Mouse (Mus musculus) CD4-positive, CD25-positive, alpha-beta regulatory T cell, adult 4 months (primary cell): ENCODE results near the gene Rimkla. TPM values are rescaled to one million over a fixed set of nuclear protein-coding genes. Genes with fewer than 3 reads are reported as not detected.

Experiments
- ATAC-seq: one replicate; pipeline ENCODE4 v1.8.0; 2017
- polyA plus RNA-seq, 2 experiments: library from polyadenylated mRNA; unstranded; fragments of 100-300 nt; shearing (Covaris generic); gene quantifications; one replicate each; pipeline ENCODE4 v1.2.1; 2017

Rimkla gene
- polyA plus RNA-seq, 2 experiments from 2014 or later = 0.11 TPM; not detected in 1

DNA sequence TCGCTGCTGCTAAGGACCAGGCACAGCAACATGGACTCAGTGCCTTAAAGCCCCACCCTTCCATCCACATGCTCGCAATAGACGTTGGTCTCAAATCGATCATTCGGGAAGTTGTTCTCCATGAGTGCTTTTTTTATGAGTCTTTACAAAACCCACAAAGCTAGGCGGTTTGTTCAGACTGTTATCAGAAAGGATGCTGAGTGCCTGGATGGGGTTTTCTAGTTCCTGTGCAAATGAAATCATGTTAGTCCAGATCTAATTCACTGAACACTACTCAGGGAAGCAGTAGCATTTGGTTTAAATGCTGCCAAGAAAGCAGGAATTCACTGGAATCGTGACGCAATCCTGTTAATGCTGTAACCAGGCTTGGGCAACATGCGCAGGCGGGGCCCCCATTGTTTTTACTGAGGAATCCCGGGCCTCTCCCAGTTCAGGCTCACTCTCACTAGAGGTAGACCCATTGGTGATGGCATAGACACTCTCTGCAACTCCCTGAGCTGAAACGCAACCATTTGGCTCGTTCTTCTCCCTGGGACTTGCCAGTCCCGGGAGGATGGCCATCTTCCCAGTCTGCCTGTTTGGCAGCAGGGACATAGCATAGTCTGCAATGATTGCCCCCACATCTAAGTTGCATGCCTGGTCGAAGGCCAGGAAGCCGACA is 24.6 kb downstream of the Rimkla start:
- no peak for ATAC-seq

DNA sequence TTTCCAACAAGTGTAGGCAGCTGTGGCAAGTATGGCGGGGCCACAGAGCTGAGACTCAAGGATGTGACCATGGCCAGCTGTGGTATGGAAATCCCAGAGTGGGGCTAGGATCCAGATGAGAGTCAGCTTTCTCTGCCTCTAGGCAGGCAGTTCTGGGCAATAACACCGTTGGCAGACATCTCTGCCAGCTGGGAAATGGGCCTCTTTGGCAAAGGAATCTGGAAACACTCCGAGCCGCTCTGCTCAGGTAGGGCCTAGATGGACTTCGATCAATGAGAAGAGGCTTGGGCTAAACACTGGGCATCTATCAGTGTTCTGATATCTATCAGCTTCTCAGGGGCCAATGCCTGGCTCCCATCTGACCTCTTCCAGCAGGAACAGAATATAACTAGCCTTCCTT is 26.6 kb downstream of the Rimkla start:
- no peak for ATAC-seq

DNA sequence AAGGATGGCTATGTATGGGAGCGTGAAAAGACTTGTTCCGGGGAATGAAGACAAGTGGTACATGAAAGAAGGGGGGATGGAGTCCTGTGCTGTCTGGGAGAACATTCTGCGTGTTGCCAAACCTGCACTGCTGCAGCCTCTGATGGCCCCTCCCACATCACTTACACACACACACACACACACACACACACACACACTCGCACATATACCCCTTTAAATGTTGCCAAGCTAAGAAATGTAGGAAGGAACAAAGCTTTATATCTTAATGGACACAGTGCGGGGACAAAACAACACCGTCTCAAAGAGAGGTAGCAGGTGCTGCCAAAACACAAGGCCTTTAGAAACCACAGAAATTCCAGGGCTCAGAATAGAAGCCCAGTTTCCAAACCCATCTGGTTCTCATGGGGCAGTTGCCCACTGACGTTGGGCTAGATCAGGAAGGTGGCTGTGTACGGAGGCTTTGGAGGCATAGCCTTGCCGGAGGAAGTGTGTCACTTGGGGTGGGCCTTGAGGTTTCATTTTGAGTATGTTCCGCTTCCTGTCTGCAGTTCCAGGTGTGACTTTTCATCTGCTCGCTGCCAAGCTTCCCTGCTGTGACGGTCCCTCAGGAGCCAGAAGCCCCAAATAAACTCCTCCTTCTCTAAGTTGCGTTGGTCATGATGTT is 28.5 kb downstream of the Rimkla start:
- ATAC-seq = peak; percentile 99

DNA sequence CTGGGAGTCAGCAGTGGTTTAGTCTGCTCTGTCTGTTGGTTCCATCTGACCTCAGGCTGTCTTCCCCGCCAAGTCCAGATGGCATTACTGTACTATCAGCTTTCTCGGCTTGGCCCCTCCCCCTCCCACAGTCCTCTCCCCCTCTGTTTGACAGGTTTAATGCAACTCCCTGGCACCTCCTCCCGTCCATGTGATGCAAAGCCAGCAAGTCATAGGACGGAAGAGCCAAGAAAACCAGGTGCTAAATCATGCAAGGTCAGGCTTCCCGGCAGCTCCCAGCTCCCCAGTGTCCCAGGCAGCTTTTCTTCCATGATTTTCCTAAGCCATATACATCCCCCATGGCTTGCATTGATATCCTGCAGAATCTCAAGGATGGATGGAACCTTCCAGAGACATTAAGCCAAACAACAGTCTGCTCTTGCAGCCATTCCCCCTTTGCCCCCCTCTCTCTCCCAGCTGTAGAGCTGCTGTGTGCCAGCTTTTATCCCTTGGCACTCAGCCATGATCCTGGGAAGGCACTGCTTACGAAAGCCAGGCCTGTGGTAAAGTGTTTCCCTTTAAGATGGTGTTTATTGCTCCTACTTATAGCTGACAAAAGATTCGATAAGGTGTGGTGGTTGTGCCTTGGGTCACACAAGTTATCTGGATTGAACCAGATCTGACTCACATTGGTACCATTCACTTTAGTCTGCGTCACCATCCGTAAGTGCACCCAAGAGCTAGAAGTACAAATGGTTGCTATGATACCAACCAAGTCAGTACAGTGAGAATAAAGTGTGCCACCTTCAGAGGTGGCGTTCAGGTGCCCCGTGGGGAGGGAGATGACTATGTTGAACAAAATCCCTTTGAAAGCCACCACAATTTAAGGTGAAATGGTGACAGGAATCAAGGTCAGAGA is 29.3 kb downstream of the Rimkla start:
- no peak for ATAC-seq

DNA sequence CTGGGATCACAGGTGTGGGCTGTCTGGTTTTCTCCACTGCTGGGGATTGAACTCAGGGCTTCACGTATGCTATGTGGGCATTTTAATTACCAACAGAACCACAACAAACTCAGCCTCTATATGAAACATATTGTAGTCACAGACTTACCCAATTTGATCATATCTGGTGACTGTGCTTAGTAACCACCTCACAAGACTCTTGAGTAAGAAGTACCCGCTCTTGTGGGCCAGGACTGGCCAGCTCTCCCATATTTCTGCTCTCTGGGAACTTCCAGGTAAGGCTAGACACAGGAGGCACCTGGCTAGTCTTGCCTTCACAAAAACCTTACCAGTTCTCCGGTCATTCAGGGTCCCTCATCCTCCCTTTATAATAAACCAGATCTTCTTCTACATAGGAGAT is 30.0 kb downstream of the Rimkla start:
- ATAC-seq = no peak

DNA sequence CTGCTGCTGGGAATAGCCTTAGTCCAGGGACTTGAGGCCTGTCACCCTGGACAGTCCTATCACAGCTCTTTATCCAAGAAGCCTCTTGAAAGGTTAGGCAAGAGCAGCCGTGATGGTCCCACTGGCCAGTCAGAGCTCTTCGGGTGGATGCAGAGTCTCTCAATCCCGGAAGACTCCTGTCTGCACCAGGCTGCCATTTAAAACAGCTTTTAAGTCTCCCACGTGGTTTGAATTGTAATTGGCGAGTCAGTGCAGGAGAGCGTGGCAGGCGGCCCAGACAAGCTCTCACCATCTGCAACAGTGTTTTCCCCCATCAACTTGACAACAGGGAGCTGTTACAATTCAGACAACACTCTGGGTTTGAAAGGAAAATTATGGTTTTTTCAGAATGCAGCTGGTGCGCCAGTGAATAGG is 31.7 kb downstream of the Rimkla start:
- no peak for ATAC-seq

DNA sequence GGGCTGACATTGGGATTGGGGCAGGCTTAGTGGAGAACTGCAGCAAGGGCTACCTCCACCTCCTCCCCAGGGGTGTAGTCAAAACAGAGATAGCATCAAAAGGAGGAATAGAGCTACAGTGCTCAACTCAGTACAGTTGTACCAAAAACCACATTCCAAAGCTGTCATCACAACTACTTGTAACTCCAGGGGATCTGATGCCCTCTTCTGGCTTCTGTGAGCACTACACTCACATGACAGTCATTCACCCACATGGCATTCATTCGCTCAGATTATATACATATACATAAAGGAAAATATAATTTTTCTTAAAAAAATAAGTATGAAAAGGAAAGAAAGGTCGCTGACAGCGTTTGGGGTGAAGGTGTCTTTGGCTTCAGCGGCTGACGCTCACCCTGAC is 32.1 kb downstream of the Rimkla start:
- no peak for ATAC-seq

DNA sequence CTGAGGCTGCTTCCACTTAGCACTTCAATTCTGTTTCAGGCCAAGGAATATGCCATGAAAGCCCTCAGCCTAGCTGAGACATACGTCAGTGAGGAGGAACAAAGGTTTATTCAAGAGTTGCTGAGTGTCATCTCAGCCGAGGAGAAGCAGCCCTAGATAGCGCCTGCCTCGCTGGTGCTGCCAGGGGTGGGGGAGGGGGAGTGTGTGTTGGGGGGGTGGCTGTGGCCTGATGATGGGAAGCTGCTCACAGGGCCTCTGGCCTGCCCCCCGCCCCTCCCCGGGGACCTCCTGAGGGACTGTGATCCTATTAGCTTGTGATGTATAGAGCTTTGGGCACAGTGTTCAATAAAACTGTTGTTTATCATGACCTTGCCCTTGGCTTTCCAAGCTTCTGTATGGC is 38.9 kb downstream of the Rimkla start:
- ATAC-seq = no peak

DNA sequence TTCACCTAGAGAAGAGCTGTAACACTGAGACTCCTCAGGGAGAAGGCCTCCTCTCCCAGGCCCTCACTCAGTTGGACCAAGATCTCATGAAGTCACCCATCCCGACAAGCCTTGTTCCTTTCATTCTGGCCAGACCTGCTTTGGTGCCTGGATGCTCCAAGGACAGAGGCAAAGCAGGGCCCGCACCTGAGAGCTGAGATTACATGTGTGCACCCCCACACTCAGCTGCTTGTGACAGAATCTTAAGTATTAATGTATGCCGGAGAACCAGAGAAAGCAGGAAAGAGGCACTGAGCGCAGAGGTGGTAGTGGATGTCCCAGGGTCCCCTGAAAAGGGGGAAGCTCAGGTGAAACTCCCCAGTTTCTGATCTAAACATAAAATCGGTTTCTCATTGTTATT is 39.3 kb downstream of the Rimkla start:
- ATAC-seq = no peak

DNA sequence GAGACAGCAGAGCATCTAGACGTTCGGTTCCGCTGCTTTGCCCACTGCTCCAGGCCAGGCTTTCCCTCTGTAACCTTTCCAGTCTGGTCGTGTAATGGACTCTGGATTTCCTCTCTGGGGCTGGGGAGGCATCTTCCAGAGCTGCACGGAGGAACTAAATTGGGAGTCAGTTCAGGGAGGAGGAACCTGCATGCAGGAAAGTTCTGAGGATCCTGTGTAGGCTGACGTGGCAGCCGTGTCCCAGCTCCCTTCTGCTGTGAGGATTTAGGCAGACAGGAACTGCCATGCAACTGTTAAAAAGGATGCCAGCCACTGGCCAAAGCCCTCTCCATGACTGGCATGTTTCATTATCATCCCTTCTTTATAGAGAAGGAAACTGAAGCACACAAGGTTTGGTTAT is 42.0 kb downstream of the Rimkla start:
- ATAC-seq = no peak

DNA sequence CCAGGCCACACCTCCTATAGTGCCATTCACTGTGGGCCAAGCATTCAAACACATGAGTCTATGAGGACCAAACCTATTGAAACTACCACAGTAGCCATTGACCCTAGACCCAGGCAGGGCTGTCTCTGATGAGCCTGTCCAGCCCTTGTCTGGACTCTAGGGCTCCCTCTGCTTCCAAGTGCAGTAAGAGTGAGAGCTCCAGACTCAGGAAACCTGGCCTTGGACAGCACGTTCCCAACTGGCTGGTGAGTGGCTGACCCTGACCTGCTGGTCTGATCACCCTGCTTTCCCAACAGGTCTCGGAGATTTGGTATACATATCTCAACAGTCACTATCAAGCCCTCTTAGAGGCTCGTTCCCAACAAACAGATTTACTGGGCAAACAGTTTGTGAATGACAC is 44.6 kb downstream of the Rimkla start:
- ATAC-seq = no peak

DNA sequence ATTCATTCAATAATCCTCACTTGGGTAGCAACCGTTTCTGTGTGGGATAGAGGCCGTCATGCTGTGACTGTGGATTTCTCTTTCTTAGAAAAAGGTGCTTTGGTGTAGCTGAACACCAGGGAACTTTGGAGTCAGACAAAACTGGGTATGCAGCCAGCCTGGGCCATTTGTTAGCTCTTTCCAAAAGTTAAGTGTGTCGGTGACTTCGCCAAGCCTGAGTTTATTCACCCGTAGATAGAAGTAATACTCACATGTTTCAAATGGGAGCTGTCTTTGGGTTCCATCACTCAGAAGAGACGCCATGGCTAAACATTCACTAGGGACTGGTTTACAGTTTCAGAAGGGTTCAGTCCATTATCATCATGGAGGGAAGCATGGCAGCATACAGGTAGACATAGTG is 45.2 kb downstream of the Rimkla start:
- no peak for ATAC-seq

DNA sequence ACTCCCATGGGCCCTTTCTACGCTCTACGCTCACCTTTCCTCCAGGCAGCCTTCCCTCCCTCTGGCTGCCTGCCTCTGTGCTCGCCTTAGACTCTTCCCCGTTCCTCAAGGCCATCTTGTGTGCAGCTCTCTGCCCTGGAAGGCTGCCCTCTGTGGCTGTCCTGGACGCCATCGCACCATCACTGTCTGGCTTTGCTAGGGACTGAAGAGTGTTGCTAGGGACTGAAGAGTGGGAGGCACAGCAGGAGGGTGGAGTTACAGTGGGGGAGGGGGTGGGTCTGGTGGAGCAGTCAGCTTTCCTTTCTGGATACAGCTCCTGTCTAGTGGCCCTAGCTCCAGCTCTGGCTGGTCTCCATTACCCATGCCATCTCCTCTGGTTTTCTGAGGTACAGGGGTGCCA is 49.9 kb downstream of the Rimkla start:
- no peak for ATAC-seq

DNA sequence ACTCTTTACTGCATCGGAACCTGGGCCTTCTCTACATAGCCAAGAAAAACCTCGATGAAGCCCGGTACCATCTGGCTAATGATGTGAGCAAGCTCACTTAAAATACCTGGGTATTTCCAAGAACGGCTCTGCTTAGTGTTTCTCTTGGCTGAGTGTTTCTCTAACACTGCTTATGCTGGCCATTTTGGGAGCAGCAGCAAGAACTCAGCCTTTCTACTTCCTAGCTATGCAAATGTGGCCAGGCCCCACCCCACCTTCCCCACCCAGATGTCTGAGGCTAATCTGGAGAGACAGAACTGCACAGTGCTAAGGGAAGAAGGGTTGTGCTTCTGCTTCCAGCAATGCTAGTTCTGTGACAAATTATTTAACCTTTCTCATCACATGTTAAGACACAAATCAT is 50.6 kb downstream of the Rimkla start:
- no peak for ATAC-seq

DNA sequence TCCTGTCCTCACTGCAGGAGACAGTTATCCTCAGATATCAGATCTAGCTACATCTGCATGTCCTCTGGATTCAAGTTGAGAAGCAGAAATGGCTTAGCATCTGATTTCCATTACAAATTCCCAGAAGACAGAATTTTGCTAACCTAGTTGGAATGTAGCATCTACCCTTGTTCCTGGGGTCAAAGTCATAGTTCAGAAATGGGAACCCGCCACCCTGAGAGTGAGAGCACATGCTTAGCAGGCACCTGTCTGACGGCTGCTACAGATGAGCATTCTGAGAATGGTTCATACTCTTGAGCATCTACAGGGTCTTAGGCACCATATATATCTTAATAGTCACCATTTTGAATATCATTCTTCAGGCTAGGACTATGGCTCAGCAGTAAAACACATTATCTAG is 54.5 kb downstream of the Rimkla start:
- ATAC-seq = no peak

DNA sequence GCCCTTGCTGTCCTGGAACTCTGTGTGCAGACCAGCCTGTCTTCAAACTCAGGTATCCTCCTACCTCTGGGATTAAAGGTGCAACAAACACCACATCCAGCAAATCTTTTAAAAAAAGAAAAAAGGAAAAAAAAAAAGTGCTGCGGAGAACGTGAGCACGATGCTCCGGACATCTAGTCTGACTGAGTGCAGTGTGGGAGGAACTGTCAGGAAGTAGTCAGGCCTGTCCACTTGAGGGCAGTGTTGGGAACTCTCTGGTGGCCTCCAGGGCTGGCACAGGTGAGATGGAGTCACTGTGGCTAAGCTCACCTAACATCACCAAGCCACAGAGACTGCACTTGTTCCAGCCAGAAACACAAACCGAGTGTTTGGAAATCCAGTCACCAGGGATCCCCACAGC is 61.8 kb downstream of the Rimkla start:
- peak; percentile 82 for ATAC-seq

DNA sequence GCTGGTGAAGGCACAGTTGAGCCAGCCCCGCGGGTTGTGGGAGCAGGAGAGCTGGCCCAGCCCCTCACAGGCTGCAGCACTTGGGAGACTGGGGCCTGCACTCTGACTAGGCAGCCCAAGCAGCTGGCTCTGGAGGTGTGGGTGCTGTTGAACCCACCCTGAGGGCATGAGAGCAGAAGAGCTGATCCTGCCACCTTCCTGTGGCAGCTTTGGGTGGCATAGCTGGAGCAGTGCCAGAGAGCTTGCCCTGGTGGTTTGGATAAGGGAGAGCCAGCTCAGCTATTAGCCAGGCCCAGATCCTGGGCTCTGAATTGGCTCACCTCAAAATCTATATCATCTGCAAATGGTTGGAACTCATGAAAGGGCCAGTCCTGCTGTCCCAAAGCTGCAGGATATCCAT is 64.7 kb downstream of the Rimkla start:
- no peak for ATAC-seq

DNA sequence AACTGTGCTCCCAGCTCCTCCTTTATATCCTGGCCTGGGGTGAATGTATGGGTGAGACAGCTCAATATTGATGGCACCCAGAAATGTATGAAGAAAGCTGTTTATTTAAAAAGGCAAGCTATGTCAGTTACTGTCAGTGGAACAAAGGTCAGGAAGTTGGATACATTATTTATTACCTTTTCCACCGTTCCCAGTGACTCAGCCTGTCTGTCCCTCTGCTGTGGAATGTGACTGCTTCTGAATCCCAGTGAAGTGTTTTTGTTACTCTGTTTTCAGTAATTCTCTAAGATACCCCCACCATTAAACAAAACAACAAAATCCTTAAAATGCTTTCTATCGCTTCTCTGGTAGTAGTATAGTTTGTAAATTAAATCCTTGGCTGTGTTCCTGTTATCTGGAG is 66.8 kb downstream of the Rimkla start:
- ATAC-seq = no peak

DNA sequence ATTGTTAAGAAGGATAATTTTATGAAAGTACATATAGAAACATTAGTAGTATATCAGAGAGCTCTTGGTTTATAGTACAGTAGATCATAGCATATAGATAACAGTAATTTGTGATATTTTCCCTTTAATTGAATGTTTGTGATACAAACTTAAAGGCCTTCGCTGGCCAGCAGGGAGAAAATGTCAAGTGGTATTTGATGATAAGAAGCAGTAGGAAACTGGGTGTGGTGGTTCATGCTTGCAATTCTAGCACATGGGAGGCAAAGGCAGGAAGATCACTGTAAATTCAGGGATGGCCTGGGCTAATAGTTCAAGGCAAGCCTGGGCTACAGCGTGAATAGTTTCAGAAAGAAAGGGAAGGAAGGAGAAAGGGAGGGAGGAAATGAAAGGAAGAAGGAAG is 67.4 kb downstream of the Rimkla start:
- ATAC-seq = no peak

DNA sequence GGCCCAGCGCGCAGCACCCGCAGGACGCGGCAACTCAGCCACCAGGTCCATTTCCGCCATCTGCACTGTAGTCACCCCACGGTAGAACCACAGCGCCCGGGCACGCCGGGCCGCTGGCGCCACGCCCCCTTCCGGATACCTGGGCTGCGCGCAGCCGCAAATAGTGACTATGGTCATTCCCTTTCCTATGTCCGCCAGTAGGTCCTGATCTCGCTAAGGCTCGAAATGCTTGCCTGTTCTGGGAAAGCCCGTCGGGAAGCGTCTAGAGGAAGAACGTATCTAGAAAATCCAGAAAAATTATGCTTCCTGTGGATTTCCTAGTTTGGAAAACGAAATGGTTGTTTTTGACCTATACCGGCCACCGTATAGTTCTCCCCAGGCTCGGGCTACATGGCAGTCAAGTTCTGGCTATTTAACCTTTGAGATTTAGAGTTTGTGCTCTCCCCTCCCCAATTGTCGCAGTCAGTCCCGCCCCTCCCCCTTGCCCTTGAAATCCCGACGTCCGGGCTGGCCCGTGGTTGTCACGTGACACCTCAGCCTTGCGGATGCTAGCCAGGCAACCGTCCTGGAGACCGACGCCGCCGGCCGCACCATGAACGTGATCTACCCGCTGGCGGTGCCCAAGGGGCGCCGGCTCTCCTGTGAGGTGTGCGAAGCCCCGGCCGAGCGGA is 70.0 kb downstream of the Rimkla start, which contains the start of the genes Ppcs and Zmynd12:
Ppcs (minus strand) TSS at position 127 of the 671 bp plus-strand sequence.
Zmynd12 (plus strand) TSS at position 521 of the 671 bp plus-strand sequence.
- ATAC-seq = peak; percentile 91

DNA sequence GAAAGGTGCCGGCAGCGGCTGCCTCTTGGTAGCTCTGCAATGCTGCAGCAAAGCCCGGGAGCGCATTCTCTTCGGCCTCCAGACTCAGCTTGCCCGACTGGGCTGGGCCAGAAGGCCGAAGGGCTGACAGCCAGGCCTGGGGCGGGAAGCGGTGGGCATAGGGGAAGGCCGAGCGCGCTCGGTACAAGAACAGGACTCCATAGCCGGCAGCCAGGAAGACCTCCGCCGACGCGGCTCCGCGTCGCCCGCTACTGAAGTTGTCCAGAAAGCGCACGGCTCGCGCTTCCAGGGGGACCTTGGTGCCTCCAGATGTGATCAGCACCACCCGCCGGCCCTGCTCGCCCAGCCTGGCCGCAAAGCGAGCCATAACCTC is 70.5 kb downstream of the Rimkla start:
- ATAC-seq = peak; percentile 42

DNA sequence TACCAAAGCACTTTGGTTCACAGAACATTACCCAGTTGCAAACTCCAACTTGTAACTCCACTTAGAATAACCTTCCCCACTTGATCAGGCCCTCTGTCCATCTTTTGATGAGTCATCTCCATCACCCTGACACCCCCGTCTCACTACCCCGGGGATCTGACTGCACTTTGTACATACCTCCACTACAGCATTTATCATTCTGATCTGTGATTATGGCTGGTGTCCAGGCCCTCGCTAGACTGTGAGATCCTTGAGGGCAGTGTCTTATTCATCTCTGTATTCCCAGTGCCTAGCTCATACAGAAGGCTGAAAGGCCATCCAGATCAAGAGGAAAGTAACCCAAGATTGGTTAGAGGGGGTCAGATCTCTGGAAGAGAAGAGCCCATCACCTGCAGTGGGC is 71.2 kb downstream of the Rimkla start:
- no peak for ATAC-seq

DNA sequence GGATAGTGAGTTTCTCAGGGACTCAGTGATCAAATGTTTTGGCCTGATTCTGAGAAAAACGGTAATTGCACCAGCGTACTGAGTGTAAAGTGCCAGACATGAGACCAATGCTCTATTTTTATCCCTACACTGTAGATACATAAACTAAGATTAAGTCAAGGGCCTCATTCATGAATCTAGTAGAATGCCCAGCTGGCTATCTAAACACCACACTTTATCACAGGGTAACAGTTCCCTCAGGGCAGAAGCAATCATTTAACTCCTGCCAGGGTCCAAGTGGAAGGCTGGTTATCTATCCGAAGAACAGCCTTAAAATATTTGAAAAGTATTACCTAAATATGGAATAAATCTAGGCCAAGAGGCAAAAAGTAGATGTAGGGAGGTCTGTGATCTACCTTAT is 74.5 kb downstream of the Rimkla start:
- ATAC-seq = no peak
